Mouse (Mus musculus) spleen, postnatal 14 days (tissue): Measurements from ENCODE around the gene Slc20a1.

Source experiments
- DNase-seq, 2 experiments: peaks; one replicate each; pipeline ENCODE4 v3.0.0; 2021 to 2022; ENCODE audit warnings: low spot score in 2 of 2

Slc20a1 gene

DNA sequence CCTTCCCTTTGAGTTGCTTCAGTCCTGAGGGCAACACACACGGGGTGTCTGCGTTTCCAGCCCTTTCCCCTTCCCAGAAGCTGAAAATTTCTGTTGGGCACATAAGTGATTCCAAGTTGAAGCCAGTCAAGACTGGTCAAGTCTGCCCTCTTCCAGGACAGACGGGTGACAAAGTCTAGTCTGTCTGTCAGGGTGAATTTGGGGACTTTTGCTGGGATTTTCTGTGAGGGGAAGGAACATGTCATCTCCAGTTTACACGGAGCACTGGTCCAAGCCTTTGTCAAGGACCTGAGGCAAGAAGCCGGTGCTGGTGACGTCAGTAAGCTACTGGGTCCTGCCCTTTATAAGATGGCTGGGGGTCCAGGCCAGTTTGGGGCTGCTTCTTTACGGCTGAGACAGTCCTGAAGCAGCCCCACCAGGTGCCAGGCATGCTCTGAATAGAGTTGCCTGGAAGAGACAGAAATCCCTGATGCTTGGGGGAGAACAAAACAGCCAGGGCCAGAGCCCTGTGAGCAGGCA, 28.5 kb downstream of the Slc20a1 start:
- DNase-seq, result no peak

DNA sequence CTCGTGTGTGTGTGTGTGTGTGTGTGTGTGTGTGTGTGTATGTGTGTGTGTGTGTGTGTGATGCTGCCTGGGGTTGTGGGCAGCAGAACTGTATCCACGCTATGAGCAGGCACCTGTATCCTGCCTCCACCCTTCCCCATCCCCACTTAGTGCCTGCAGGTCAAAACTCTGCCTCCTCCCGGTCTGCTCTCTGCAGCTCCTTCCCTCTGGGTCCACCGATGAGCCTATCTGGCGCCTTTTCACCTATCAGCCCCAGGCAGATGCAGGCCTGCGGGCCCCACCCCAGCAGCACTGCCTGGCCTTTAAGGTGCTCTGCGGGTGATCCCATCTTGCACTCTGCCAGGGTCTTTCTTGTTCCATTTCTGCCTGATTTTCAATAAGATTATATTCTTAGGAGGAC, 29.1 kb downstream of the Slc20a1 start:
- peak; percentile 66 to 67 for DNase-seq

DNA sequence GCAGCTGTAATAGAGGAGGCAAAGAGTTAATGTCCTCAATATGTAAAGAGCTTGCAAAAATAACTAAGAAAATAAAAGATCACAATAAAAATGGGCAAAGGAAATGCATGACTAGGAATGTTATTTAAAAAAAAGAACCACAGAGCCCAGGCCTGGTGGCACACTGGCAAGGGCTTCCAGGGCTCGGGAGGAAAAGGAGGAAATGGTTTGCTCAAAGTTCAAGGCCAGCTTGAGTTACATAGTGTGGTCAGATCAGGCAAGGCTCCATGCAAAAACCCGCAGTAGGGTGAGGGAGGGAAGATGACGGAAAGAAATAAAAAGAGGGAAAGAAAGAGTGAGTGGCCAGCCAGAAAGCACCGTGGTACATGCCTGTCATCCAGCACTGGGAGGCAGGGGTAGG, 30.0 kb downstream of the Slc20a1 start:
- no peak for DNase-seq

DNA sequence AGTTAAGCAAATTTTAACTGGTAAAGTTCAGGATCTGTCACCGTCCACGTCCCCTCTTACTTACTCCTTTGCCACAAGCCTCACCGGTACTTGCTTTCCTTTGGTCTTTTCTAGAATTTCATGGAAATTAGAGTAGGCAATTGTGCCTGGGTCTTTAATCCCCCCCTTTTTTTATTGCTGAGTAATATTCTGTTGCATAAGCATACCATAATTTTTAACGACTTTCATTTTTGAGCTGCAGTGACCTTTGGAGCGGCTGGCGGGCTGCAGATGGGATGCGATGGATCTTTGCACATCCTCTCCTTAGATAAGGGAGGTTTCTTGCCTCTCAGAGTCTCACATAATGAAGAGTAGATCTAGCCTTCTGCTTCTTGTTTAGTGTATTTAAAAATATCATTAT, 30.8 kb downstream of the Slc20a1 start:
- no peak for DNase-seq

DNA sequence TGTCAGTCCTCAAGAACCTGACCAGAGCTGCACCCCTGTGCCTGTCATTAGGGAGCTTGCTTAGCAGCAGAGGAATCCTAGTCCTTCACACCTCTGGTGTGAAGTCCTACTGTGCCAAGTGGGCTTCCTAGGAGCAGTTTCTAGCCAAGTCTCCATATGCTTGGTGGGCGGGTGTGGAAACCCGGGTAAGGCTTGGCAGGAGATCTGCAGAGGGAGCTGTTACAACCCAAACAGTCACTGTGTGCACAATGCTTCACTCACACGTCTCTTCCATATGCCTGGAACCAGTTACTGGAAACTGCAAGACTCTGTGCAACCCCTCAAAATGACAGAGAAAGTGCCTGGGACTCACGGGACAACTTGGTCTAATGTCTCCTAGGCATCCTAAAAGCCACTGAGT, 33.5 kb downstream of the Slc20a1 start:
- no peak for DNase-seq

DNA sequence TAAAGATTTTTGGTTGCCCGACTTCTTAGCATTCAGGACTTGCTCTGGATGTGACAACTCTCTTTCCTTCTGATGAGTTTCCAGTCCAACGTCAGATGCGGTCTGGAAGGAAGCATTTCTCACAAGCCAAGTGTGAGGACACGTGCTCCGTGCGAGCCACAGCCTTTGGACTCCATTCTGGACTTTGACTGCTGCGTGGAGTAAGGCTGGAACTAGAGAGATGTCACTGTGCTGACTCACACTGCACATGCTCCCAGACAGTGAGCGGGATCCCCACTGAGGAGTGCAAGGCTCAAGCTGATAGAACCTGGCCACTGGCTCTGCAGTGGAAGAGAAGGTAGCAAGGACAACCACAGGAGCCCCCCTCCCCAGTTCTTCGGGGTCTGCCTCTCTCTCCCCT, 33.9 kb downstream of the Slc20a1 start:
- DNase-seq, result no peak

DNA sequence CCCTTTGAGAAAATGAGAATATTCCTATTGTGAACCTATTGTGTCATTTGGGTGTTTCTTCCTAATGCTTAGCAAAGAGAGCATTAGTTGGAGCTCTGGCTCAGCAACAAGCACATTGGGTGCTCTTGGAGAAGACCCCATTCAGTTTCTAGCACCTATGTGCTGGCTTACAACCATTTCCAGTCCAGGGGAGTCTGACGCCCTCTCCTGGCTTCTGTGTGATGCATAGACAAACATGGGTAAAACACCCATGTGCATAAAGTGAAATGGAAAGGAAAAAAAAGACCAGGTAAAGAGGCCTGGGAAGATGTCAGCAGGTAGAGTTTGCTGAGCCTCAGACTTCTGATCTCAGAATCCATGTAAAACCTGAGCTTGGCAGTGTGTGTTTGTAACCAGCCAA, 34.7 kb downstream of the Slc20a1 start:
- DNase-seq, result no peak

DNA sequence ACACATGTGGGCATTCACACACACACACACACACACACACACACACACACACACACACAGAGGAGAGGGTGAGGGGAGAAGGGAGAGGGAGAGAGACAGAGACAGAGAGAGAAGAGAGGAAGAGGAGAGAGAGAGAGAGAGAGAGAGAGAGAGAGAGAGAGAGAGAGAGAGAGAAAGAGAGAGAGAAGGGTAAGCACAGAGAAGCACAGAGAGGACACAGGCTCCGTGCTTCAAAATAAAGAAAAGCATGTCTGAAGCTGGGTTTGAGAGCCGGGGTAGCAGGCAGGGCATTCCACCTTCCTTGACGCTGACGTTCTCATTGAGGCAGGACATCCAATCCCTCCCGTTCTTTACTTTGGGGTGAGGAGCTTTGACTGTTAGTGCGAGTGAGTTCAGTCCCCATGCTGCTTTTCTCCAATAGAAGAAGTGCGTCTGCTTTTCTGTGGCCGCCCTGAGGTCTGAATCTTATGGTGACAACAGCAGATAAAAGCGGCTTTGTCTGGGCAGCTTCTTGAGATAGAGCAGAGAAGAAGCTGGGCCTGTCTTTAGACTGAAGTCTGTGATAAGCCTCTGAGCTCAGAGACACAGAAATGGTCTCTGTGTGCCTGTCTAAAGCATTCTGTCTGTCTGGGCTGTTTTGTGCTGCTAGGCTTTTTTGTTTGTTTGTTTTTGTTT, 35.4 kb downstream of the Slc20a1 start:
- no peak for DNase-seq

DNA sequence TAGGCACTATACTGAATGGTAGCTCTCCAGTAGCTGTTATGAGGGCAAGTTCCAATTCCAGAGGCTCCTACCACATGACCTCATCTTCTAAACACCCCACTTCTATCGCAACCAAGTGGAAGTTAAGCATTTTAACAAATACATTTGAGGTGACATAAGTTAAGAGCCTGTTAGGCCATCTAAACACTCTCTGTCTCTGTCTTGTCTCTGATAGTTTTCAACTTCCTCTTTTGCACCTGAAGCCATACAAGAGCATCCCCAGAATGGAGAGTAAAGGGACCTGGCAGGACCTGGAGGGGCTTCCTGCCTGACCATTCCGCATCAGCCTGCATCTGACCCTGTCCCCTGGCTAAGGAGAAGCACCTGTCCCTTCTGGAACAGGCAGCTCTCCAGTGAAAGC, 36.2 kb downstream of the Slc20a1 start:
- DNase-seq, result no peak

DNA sequence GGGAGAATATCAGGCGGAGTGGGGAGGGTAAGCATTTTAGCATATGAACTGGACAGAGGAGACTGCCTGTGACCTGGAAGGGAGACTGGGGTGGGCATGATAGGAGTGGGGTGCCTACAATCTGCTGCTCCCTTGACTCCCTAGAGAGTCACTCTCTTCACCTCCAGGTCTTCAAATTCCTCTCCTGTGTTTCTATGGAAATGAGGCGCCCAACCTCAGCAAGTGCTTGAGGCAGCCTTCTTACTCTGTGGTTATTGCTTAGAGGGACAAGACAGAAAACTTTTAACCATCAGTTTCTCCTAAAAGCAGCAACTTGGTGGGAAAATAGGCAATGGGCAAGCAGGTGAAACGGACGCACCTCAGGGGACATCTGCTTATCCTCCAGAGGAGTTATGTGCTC, 38.0 kb downstream of the Slc20a1 start:
- DNase-seq, result no peak

DNA sequence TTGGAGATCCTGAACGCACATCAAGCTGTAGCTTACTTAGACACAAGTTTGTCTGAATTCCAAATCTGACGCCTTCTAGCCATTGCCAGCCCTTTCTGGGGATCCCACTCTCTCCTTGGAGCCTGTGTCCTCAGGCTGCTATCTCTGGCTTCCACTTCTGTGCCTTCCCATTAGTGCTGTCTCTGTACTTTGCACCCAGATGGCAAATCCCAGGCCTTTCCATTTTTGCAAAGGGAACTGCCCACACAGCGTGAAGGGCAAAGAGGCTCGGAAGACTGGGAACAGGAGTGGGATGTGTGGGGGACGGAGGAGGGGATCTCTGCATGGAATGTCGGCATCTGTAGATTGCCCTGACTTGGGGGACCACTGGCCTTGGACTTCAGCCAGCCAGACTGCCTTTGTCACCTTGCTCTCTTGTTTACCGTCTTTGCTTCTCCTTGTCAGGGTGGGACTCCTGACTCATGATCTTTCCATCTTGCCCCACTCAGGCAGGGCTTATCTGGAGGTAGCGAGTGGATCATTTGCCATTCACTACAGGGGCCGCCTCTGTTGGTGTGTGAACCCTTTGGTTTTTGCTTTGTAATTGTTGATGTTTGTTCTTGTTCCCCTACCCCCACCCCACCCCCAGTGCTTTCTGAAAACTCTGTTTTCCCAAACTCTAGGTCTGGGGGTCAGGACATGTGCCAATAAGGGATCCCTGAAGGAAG, 42.3 kb downstream of the Slc20a1 start:
- no peak for DNase-seq

DNA sequence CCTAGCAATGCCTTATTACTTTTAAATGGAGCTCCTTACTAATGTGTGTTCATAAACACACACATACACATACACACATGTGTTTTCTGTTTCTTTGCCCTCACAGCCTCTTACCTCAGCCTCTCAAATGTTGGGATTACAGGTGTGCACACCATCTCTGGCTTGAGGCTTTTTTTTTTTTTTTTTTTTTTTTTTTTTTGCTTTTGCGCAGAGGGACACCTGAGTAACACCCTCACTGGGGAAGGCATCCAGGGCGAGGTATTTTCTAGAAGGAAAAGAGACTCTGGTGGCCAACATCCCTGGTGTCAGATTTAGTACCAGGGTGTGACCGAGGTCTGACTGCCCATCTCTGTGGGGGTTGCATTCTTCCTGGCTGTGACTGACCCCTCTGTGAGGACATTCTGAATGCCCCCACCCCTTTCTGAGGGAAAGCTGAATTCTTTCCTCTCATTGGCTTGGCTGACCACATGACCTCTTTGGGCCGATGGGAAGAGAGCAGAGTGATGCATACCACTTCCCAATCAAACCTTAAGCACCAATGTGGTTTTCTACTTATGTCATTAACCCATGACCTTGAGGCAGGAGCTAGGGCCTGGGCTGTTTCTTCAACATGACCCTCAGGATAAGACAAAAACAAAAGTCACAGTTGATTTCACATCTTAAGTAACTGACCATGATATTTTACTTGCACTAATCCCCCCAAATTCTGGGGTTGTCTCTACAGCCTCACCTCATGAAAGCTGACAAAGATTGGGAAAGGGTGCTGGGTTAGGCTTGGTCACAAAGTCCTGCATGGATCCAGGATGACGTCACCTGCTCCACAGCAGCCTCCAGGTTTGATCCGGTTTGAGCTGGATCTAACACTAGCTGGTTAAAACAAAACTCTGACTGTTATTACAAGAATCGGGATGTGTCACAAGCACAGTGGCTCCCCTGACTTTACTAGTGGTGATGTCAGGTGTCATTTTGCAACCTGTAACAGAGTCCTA, 43.6 kb downstream of the Slc20a1 start:
- DNase-seq, result no peak

DNA sequence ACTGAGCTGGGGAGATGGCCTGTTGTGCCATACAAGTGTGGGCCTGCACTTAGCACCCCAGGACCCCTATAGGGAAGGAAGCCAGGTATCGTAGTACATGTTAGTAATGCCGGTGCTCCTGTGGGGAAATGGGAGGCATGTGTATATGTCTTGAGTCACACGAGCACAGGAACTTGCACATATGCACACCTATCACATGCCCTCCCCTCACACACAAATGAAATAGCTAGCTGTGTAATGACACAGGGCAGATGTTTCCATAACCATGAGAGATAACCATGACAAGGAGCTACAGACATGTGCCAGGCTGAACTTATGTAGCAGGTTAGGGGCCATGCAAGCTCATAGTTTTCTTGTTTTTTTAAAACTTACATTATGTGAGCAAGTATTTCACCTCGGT, 44.4 kb downstream of the Slc20a1 start:
- no peak for DNase-seq

DNA sequence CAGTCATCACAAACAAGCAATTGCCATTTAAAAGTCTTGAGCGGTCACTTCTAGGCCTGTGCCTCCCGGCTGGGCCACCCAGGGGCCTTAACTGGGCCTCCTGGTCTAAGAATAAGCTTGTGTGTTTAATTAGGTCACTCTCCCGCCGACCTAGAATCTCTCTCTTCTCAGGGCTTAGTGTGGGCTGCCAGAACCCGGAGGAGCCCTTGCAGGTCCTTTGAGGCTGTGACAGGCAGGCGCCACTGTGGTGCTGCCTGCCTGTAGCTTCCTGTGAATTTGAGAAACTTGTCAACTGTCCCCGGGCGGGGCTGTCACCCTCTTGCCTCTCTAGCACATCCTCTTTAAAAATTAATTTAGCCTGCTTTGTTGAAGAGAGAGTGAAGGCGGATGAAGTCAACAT, 45.2 kb downstream of the Slc20a1 start:
- no peak for DNase-seq

DNA sequence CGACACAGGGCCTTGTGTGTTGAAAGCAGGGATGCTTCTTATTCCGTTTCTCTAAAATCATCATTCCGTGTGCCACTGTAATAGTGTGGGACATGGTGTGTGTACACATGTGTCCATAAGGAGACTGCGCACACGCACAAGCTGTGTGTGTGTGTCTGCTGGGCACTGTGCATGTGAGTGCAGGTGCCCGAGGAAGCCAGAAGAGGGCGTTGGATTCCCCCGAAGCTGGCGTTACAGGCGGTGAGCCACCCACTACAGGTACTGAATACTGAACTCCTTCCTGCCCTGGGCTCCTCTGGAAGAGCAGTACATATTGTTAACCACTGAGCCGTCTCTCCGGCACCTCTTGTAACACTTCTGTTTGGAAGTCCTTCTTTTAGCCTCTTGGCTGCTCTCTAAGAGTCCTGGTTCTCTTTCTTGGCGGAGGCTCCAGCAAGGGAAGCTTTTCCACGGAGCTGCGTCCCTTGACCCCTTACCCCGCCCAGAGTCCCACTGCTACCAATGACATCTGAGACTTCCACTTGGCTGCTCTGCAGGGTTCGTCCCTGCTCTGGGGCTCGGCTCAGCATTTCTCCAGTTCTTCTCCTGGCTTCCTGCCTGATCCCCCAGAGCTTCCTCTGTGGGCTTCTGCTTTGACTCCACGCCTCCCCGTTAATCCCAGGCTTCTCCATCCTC, 46.0 kb downstream of the Slc20a1 start:
- no peak for DNase-seq

DNA sequence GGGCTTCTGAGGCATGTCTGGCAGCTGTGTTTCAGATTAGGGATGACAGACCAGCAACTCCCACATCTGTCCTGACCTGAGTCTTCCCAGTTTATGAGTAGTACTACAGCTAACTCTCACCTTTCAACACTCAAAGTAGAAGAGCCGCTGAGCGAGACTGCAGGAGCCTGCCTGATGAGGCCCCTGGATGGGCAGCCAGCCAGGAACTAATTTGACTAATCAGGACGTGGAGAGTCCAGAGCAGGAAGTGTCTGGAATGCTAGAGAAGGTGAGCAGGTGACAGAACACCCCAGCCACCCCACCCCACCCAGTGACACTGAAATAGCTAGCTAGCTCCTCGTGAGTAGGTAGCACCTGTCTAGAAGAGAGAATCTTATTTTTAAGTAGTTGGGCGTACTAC, 47.1 kb downstream of the Slc20a1 start:
- DNase-seq, result no peak

DNA sequence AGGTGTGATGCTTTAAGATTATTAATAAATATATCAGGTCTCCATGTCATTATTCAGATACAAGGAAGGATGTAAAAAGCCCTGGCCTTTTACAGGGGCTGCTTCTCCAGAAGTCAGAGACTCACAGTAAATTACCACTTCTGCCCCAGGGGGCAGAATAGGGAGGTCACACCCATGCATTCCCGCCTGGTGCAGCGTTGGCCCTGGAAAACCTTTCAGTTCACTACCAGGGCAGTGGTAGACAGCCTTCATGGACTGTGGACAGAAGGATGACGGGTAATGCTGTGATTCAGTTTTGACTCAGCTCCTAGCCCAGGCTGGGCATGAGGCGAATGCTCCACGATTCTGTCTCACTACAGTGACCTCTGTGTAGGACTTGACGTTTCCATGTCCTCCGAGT, 47.9 kb downstream of the Slc20a1 start:
- DNase-seq, result no peak

DNA sequence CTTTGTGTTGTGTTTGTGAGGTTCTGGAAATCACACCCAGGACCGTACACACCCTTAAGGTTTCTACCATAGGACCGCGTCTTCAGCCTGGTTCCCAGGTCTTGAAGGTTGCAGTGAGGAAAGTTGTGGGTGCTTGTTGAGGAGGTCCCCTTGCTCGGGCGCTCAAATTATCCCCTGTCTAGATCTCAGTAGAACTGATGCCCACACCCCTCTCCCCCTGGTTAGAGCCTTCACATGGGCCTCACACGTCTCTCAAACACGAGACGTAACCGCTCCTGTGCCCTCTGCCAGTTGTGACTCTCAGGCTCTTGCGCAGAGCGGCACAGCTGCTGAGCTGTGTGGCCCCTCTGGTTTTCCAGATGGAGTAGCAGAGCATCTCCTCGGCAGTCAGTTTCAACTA, 48.4 kb downstream of the Slc20a1 start:
- DNase-seq, result no peak

DNA sequence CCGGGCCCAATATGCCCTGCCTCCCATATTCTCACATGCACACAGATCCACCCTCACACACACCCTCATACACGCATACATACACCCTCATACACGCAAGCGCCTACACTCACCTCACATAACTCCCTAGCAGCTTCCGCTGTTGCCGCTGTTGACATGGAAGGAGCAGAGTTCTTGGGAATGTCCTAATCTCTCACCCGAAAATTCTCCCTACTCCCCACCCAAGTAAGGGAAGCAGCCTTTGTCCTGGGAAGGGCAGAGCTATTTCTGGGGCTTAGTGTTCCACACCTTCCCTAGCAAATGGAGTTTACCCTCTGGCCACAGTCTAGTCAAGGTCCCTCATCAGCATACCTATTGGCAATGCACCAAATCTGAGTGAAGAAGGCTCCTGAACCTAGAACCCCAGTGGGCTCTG, 49.1 kb downstream of the Slc20a1 start:
- DNase-seq, result no peak

DNA sequence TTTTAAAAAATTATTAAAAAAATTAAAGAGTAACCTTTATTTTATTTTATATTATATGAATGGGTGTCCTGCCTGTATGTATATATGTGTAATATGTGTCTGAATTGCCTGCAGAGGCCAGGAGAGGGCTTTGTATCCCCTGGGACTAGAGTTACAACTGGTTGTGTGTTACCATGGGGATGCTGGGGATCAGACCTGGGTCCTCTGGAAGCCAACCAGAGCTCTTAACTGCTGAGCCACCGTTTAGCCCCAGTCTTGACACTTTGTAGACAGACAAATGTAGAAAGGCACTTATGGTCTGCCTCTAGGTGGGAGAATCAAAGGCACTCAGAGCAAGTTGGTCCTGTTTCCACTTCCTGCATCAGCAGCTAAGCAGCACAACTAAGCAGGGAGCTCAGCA, 50.8 kb downstream of the Slc20a1 start:
- DNase-seq, result no peak

DNA sequence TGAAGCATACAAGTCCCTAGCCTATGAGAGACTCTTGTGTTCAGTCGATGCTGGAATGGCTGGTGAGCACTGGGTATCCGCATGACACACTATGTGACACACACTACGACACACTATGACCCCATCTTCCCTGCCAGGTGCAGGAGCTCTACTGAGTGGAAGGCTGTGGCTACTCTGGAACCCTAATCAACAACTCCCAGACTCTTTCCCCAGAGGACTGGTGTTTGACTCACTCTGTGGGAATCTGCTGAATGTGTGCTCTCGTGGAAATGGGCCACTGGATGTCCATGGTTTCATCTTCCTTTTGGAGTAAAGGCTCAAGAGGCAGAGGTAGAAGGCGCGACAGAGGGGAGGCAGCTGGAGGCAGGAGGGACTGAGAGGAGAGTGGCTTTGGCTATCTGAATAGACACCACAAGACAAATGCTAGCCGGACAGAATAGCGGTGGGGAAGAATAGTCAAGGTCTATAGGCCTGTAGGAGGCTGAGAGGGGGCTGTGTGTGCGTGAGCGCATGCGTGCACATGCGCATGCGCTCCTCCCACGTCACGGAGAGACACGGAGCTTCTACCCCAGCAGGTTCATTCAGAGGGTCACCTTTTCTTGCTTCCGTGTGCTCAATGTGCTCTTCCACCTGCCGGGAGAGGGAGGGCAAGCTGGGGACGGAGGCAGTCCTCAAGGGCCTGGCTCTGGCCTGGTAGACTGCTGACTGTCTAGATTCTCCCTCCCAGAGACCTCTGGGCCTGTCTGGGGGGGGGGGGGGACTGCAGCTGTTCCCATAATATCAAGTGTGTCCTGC, 54.5 kb downstream of the Slc20a1 start:
- no peak for DNase-seq
